Mouse (Mus musculus) bone marrow macrophage, adult 2 months (primary cell): ENCODE data around the gene Dusp16.

Source experiments
- CTCF ChIP-seq: IDR thresholded peaks from 2 replicates; pipeline ENCODE4 v1.5.1; 2012; ENCODE audit warnings: low read depth, mild to moderate bottlenecking, low read length, moderate library complexity
- POLR2A ChIP-seq: IDR thresholded peaks from 2 replicates; pipeline ENCODE4 v1.6.1; 2012; ENCODE audit warnings: mild to moderate bottlenecking, low read depth, low read length, borderline replicate concordance

DNA sequence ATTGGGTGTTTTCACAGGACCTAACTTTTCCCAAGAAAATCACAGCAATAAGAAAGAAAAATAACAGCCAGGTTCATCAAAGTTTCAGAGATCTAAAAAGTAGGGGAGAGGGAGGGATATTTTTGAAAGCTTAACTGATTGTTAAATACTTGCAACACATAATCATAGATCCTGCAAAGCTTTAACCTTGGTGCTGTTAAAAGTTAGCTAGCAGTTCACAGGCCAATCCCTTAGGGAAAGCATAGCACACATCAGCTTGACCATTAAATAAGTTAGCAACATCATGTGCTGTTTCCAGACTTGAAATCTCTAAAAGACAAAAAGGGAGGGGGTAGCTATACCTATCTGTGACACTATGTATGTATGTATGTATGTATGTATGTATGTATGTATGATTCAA lies 67.0 kb downstream of the Dusp16 start:
- TF ChIP-seq CTCF (no peak), POLR2A (no peak)
